Mouse (Mus musculus) cerebellum, adult 9-10 months (tissue): ENCODE measurements at regions not wholly inside any gene's neighbourhood (a gene's known extent, or its start where the extent isn't known, plus 50 kb on each side); places are given as distances from the start of the nearest gene placed in this dataset.

Experiments used
- DNase-seq: peaks from one replicate; pipeline ENCODE4 v3.0.0; 2022

DNA sequence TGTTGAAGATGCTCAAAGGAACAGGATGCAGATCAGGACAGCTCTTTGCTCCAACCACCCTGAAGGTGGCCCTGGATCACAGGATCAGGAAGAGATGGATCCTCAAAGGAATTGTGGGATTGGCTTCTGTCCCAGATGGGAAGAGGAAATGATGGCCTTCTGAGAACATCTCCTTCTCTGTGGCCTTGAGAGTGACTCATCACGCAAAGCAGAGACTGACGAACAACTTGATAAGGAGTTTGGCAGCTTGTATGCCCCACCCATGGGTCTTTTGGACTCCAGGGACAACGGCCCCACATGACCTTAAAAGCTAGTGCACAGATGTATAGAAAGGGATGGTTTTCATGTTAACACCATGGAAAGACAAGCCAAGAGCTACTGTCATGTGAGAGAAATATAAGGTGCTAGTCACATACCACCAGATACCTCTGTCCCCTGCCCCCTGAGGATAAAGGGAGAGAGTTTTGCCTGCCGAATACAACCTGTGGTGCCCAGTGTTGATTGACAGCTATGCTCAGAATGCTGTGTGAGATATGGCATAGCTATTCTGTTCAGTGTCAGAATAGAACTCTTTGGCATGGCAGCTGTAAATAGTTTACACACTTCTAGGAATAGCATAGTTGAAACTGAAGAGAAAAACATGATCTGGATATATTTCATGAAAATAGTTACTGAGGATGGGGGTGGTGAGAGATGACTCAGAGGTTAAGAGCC lies 109.2 kb upstream of the S1pr3 start:
- DNase-seq, result no peak

DNA sequence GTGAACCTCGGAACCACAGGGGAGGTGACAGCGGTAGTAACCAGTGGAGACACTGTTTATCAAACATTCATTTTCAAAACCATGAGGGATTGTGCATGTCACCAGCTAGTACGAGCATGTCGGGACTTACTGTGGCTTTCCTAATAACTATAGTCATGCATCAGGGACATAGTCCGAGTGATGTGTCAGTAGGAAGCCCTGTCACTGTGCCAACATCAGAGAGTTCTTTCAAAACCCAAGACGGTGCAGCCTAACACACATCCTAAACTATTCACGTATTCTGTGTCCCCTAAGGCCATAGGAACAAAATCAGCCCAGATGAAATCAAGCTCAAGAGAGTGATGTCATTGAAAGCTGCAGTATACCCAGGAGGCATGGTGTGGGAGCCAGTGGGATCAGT lies 107.0 kb upstream of the S1pr3 start:
- DNase-seq, result no peak

DNA sequence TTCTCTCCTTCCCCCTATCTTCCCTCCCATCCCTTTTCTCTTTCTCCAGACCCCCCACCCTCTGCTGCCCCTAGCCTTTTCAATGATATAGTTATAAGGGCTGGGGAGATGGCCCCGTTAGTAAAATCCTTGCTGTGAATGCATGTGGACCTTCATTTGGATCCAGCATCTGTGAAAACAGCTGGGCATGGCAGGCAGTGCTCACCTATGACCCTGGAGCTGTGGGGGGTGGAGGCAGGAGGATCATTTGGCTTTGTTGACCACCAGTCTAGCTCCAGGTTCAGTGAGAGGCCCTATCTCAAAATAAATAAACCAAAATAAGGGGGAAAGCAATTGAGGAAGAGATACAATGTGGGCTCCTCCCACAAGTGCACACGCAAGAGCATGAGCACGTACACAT lies 105.3 kb upstream of the S1pr3 start:
- DNase-seq, result no peak

DNA sequence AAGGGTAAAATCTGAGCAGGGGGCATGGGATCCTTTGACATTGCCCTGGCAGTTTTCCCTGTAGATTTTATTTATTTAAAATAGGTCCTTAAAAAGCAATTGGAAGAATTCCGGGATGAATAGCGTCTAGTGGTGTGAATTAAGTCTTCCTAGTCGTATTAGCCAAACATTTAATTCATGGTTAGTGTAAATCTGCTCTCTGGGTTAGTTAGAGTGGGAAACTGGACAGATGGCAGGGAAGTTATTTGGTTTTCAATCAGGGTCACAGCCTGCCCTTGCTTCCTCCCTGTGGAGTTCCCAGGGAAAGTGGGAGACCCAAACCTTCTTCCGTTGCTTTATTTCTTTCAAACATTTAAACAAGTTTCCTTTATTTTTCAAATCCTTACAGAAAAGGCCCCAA lies 103.8 kb upstream of the S1pr3 start:
- no peak for DNase-seq

DNA sequence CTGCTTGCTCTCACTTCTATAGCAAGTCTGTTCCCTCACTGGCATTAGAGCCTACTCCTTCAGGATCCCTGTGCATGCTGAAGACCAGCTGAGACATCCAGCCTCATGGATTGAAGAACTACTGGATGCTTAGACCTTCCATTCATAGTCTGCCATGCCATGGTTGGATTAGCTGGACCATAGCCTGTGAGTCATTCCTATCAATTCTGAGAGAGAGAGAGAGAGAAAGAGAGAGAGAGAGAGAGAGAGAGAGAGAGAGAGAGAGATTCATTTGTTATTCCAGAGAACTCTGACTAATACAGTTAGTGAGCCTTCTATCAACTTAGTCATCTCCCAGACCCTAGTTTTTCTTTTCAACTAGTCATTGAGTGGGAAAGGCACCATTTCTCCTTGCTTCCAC lies 99.0 kb upstream of the S1pr3 start:
- no peak for DNase-seq

DNA sequence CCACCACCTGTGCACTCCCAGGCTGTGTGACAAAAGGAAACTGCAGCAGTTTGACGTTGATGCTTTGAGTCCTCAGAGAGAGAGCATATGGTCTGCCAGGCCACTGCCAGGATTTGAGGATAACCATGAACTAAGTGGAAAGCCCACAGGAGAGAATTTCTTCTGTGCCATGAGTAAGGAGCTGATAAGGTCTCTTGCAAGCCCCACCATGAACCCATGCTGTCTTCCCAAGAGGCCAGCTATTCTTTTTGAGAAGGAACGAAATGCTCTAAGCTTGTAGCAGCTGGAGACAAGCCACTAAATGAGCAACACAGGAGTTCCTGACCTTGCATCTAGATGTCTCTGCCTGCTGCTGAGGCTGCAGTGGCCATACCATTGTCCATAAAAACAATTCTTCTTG lies 98.4 kb upstream of the S1pr3 start:
- no peak for DNase-seq

DNA sequence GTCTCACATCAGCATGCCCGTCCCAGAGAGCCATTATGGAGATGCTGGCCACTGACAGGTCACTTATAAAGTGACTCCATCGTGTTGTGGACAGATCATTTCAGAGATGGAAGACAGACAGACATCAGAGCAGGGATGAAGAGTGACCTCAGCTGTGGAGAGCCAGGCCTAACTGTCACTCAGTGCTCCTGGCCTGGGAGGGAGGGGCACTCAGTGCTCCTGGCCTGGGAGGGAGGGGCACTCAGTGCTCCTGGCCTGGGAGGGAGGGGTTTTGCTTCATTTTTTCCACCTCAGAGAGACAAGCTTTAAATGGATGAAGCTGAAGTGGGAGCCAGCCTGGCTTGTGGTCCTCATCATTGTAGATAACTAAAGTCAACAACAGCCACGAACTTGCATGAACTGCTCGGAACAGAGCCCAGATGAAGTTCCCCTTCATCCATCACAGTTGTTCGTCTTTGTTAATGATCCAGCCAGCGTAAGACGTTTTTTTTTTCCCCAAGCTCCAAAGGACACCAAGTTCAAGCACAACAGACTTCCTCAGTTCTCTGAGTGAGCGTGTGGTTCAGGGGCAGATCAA lies 96.7 kb upstream of the S1pr3 start:
- DNase-seq, result no peak

DNA sequence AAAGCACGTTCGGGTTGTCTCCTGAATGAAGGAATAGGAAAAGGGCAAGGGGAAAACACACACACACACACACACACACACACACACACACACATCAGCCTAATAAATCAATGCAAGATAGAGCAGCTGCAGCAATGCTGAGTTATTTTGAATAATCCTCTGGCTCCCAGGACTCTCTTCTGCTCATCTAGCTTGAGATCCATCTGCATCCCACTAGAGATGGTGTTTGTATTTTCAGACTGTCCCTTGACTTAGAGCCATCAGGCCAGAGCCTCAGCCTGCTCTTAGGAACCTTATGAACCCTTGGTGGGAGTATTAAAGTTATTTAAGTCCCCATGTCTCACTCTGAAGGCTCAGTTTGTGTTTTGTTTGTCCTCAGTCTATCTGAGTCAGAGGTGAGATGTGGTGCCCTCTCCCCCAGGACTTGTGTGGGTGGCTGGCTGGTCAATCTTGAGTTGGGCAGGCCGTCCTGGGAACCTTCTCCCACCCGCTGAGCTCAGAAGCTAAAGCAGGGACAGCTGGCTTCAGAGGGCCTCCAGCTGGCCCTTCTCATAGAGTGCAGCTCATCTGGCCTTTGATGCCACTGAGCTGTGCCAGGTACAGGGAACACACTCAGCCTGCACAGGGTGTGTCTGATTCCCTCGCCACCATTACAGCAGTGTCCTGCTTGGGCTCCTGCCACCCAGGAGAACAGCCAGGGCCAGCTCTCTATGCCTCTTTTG lies 95.1 kb upstream of the S1pr3 start:
- no peak for DNase-seq

DNA sequence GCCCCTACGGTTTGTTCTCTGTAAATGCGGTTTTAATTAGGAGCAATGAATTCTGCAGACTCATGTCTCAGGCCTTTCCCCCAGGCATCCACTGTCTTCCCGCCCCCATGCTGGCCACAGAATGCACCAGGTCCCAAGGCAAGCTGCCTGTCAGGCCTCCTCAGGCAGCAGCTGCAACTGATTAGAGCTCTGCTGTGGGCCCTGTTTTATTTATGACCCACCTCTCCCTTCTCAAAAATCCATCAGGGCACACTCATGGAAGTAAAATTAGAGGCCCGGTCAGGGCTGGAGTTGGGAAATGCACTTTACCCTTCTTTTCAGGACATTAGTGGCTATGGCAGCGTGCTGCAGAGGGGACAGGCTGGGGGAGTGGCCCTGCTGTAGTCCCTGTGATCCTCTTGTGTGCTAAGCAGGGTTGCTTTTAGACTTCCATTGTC lies 93.9 kb upstream of the S1pr3 start:
- DNase-seq, result no peak

DNA sequence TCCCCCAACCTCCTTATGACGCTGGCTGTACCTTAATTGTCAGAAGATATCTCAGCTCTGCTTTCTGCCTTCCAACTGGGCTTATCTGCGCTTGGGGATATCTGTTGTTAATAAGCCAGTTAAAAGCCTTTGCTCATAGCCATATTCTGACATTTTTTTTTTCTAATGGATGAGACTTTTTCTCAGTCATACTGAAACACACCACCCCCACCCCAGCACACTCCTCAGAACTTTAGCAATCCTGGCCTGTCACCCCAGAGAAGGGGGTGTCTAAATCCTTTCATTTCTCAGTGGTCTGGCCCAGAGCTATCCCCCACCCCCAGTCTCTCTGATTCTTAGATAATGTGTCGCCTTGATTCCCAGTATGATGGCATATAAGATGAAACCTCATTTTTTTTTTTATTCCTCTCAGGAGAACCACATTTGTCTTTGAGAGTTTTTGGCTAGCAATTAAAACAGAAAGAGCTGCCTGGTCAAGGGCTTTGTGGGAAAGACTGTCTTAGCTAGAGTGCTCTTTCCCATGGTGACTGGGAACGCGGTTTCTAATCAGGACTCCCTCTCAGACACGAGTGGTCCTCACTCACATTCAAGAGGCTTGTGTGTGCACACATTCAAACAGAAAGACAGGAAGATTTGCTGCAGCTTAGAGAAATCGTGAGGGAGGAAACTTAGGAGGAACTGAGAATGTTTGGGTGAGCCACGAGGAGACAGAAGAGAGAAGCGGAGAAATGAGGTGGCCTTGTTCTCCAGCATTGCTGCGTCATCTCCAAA lies 93.2 kb upstream of the S1pr3 start:
- DNase-seq, result no peak

DNA sequence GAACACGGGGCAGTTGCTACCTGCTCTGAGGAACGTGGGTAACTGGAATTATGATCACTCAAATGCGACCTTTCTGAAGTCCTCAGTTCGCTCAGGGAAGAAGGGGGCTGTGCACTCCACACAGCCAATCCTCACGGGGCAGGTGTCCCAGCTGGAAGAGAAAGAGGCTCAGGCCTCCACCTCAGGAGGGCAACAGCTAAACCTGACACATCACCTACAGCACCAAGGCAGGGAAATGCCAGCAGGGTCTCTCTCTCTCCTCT lies 92.7 kb upstream of the S1pr3 start:
- DNase-seq, result no peak

DNA sequence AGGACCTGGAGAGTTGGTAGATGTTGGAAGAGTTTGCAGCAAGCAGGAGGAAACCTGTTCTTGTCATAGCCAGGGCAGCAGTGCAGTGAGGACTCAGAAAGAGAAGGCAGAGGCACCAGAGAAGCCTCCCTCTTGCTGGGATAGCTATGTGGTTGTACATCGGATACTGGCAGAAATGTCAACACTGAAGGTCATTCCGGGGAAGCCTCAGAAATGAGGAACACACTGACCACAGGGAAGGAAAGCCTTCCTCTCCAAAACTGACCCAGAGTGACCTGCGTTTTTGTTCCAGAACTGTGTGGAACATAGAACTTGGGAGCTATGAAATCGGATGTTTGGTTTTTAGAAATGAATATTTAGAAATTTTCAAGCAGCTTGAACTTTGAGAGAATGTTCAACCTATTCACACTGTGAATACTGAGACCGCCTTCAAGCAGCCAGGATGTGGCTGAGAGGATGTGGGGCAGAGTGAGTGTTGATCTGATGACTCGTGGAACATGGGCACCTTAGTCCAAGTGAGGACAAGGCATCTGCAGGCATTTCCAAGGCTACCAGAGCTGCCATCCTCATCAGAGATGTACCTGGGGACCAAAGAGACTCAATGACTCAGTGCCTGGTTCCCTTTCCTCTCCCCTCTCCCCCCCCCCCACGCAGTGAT lies 85.3 kb upstream of the S1pr3 start:
- DNase-seq, result no peak

DNA sequence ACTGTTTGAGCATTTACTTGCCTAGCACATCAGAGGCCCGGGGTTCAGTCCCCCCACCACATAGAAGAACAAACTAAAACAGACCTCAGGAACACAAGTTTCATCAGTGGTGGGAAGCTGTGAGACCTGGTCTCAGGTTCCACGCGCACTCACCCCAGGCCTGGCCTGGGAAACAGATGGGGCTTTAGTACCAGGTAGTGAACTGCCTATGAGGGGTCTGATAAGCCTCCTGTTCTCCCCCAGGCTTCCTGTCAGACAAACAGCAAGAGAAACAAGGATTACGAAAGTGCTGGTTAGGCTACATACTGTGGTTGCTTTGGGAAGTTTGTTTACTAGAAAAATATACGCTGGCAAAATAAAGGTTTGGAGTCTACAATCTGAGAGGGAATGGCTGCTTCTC lies 83.7 kb upstream of the S1pr3 start:
- DNase-seq, result no peak

DNA sequence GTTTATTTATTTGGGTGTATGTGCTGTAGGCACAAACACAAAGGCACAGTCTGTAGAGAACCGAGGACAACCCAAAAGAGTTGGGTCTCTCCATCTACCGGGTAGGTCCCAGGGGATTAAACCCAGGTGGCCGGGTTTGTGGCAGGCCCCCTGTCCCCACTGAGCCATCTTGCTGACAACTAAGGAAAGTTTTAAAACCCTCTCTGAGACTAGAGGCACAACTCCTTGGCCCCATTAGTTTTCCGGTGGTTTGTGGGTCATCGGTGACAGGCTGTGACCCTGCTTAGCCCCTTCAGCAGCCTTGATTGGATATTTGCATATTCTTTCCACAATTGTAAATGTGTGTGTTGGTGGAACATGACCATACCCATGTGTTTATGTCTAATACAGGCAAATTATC lies 83.1 kb upstream of the S1pr3 start:
- no peak for DNase-seq

DNA sequence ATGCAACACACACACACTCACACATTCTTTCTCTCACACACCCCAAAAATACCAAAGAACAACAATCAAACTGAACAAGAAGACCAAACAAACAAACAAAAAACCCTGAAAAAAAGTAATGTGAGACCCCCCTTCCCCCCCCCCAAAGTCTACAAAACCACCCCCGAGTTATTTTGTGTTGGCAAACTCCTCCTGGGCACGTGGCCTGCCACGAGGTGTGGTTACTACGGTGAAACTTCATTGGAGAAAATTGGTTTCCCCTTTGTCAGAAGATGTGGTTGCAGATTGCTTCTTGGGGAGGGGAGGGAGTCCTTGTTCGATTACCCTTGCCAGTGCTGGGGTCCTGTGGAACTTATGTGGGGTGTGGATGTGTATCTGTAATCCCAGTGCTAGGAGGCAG lies 82.3 kb upstream of the S1pr3 start:
- DNase-seq, result no peak

DNA sequence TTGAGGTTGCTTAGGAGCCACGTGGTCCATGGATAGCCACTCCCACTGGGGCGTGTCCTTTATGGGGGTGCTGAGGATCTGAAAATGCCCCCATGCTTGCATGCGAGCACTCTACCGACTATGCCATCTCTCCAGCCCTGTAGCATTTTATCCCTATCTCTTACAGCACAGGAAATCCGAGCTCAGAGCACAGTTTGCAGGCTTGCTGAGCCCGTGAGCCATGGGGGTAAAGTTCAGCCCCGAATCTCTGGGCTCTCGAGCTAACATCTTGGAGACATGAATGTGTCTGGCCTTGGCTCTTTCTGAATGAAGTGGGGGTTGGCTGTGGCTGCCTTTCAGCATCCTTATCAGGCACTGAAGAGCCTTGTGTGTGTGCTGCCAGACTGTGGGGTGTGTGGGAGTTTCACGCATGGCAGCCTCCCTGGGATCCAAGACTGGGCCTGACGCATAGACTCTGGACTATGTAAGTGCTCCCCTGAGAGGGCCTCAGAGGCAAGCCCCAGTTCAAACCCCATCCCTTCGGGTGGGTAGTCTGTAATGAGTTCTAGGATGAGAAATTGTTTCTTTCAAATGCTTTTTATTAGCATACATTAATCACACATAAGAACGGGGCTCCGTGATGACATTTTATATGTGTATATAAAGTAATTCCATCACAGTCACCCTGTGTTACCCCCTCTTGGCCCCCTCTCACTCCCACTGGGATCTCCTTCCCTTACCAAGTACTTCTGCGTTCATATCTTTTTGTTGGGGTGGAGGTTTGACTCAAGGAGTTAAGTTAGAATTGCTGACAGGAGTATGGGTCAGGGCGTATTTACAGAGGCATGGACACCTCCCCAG lies 80.1 kb upstream of the S1pr3 start:
- no peak for DNase-seq

DNA sequence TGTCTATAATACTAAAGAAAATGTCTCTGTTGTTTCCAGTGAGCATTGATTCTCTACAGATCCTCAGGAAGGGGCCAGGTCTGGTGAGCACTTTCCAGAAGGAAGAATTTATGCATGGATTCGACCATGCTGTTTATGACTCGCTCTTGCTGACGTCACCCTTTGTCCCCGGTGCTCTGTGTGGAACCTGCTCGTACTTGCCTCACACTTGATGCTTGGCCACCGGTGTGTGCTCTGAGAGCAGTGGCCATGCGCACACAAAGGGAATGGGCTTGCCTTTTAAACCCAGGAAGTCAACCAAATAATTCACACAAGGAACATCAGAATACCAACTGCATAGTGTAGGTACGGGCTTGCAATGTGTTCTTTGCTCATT lies 79.5 kb upstream of the S1pr3 start:
- DNase-seq, result no peak

DNA sequence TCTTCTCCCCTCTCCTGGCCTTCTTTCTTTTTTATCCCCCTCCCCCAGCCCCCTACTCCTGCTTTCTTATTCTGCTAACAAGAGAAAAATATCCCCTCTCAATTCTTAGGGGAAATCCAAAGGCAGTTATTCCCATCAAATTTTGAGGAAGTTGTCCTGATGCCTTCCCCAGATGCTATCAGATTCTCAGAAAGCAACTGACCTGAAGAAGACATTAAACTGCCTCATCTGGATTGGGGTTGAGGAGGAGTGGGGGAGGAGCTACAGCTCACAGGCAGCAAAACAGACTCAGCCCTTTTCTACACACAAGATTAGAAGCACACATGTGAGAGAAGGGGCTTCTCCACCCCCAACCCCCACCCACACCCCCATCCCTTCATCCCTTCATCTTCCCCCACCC lies 78.7 kb upstream of the S1pr3 start:
- no peak for DNase-seq

DNA sequence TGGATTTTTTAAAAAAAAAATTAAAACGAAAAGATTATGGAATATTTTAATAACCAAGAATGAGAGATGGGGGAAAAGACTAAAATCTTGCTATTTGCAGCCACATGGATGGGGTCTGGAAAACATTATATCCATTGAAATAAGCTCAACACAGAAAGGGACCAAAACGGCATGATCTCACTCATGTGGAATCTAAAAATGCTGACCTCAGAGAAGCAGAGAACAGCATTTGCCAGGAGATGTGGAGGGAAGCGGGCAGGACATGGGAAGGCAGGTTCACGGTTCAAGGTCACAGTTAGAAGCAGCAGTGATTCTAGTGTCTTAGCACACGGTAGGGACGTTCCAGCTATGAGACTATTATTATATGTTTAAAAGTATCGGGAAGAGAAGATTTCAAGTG lies 76.2 kb upstream of the S1pr3 start:
- no peak for DNase-seq

DNA sequence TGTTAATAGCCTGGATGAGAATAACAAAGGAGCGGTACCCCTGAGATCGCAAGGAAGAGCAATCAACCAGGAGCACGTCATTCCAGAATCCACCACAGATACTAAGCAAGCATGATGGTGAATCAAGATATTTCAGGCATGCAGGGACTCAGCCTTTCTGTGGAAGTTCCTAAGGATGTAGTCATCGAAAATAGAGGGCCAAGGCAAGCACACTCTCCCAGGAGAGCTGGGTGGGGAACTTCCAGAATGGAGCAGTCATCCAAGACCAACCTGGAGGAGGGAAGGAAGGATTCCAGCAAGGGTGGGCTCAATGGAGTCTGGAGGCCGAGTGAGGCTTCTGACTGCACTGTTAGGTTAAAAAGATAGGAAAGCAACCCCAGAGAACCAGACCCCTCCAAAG lies 75.0 kb upstream of the S1pr3 start:
- DNase-seq, result no peak

DNA sequence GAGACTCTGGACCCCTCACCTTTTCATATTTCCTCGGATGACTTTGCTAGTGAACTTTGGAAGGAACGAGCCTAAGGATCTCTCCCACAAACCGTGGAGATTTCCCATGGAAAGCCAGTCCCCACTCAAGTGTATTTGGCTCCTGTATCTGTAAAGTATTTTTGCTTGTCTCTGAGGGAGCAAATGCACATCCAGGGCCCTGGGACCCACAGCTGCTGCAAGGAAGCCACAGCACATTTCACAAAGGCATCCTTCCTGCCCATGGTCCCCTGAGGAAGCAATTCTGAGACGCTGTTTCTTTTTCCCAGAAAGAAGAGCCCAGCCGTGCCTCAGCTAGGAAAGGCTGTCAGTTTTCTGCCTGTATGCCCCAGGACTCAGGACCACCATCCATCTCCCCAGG lies 71.7 kb upstream of the S1pr3 start:
- no peak for DNase-seq

DNA sequence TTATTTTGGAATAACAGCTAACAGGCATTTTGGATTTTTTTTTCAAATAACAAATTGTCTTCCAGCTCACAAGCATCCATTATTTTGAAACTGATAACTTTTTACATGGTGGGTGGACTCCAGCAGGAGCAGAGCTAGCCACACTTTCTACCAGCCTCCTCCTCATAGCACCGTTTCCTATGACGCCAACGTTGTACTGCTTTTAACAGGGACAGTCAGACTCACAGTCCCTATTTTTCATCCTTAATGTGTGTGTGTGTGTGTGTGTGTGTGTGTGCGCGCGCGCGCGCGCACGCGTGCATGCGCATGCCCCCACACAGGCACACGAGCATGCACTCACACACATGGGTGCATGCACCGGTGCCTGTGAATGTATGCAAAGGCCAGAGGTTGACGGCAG lies 70.5 kb upstream of the S1pr3 start:
- DNase-seq, result no peak

DNA sequence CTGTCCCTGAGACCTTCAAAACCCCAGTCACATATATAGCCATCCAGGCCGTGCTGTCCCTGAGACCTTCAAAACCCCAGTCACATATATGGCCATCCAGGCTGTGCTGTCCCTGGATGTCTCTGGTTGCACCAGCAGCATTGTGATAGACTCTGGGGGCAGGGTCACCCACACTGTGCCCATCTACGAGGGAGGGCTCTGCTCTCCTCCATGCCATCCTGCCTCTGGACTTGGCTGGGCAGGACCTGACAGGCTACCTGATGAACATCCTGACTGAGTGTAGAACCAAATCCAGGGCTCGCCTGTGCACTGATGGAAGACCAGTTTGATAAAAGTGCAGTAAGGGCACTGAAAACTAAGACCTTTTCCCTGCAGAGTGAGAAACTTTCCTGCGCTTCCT lies 63.1 kb upstream of the S1pr3 start:
- DNase-seq, result no peak
